Mouse (Mus musculus) bone marrow, adult 2 months (tissue): ENCODE results near the gene Lima1.

Experiments
- CTCF ChIP-seq: fragments of 200-500 bp; IDR thresholded peaks from 2 replicates; pipeline ENCODE4 v1.5.1; 2011; ENCODE audit warnings: low read length, control low read depth; ENCODE audit not compliant: control insufficient read depth, insufficient read depth
- POLR2A ChIP-seq: fragments of 200-500 bp; IDR thresholded peaks from 2 replicates; pipeline ENCODE4 v1.6.1; 2011; ENCODE audit warnings: low read depth, mild to moderate bottlenecking, control low read depth, low read length, borderline replicate concordance; ENCODE audit not compliant: control insufficient read depth

DNA sequence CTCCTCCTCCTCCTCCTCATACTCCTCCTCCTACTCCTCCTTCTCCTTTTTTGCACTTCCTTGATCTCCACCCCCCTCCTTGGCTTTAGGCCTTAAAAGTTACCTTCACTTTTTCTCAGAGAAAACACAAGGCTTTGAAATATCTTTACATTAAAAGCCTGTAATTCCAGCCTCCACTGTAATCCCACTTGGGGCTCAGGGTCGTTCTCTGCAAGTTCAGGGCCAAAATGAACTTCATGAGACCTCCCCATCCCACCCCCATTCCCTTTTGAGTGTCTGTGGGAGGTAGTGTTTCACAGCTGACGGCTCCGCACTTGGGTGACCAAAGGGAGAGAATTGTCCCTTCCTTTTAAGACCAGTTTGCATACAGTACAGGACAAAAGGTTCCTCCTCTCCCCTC is 102.3 kb downstream of the Lima1 start:
- TF ChIP-seq CTCF (no peak), POLR2A (no peak)
